Mouse (Mus musculus) megakaryocyte, embryonic 14.5 days (primary cell): ENCODE data around the gene Hps4.

Experiments used
- FLI1 ChIP-seq: IDR thresholded peaks from 2 replicates; pipeline ENCODE4 v1.6.1; 2012; ENCODE audit warnings: low read length, inconsistent platforms, mixed read lengths
- GATA1 ChIP-seq: IDR thresholded peaks from 3 replicates; pipeline ENCODE4 v1.6.1; 2012; ENCODE audit warnings: mixed read lengths, low read length, inconsistent platforms, borderline replicate concordance

DNA sequence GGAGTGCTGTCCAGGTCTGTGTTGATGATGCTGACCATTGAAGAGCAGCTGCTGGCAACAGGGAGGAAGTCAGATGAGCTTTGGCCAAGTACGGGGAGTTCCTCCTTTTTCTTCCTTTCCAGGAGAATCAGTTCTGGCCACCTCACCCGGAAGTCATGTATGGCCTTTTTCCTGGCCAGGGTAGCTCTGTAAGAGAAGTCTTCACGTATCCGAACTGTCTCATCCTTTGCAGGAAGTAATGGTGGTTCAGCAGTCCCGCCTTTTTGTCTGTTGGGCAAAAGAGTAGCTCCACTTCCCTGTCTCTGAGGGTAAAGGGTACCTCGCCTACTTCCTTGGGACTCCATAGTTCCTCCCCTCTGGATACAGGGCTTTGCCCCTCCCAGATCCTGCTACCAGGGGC lies 12.6 kb downstream of the Hps4 start:
- no peak for TF ChIP-seq GATA1
- no peak for TF ChIP-seq FLI1
